Mouse (Mus musculus): ENCODE data around the gene Rab27a. TPM values are rescaled to one million over a fixed set of nuclear protein-coding genes. Genes with fewer than 3 reads are reported as not detected.
A peak's percentile ranks its signal among the peaks of the same experiment; 100 is the strongest.
"Not testable (repeated sequence)": the region's sequence is repeated elsewhere in the genome, so short reads cannot be mapped to it uniquely, and the experiment has no call there.

The Rab27a gene
- total RNA-seq, 2 experiments from 2014 or later = 4.2 to 4.7 TPM

GRCm38 (mm10) chr9:73045204-73045603 lies 550 bp downstream of the Rab27a start:
- intact Hi-C loops (cut with DNase I) = no loop called here
- no peak for DNase-seq (ENCODE audit: low spot score)

- intact Hi-C loops (cut with DNase I) = no loop called here
- DNase-seq (ENCODE audit: low spot score) = no peak
These were observed 1.1 kb downstream of the Rab27a start for GRCm38 (mm10) chr9:73045711-73046110.

GRCm38 (mm10) chr9:73047906-73048305 lies 3.3 kb downstream of the Rab27a start:
- no peak for DNase-seq (ENCODE audit: low spot score)
- intact Hi-C loops (cut with DNase I) = no loop called here

GRCm38 (mm10) chr9:73048927-73049326 lies 4.3 kb downstream of the Rab27a start:
- DNase-seq (ENCODE audit: low spot score) = no peak
- intact Hi-C loops (cut with DNase I) = no loop called here

- intact Hi-C loops (cut with DNase I) = no loop called here
- DNase-seq (ENCODE audit: low spot score) = no peak
These were observed 5.2 kb downstream of the Rab27a start for GRCm38 (mm10) chr9:73049833-73050232.

- intact Hi-C loops (cut with DNase I) = no loop called here
These were observed 6.0 kb downstream of the Rab27a start for GRCm38 (mm10) chr9:73050606-73051005.

GRCm38 (mm10) chr9:73055441-73055911 lies 10.8 kb downstream of the Rab27a start:
- intact Hi-C loops (cut with DNase I) = no loop called here
- DNase-seq (ENCODE audit: low spot score) = peak; percentile 13

More at GRCm38 (mm10) chr9:73050606-73051005, 6.0 kb downstream of the Rab27a start:
- DNase-seq (ENCODE audit: low spot score) = no peak

- intact Hi-C loops (cut with DNase I) = no loop called here
- no peak for DNase-seq (ENCODE audit: low spot score)
These were observed 14.6 kb downstream of the Rab27a start for GRCm38 (mm10) chr9:73059224-73059623.

GRCm38 (mm10) chr9:73063621-73064290 lies 19.1 kb downstream of the Rab27a start:
- intact Hi-C loops (cut with DNase I) = no loop called here

GRCm38 (mm10) chr9:73067086-73067485 lies 22.4 kb downstream of the Rab27a start:
- intact Hi-C loops (cut with DNase I) = no loop called here
- no peak for DNase-seq (ENCODE audit: low spot score)

More at GRCm38 (mm10) chr9:73063621-73064290, 19.1 kb downstream of the Rab27a start:
- no peak for DNase-seq (ENCODE audit: low spot score)

- intact Hi-C loops (cut with DNase I) = no loop called here
- no peak for DNase-seq (ENCODE audit: low spot score)
These were observed 23.6 kb downstream of the Rab27a start for GRCm38 (mm10) chr9:73068230-73068679.

- DNase-seq (ENCODE audit: low spot score) = no peak
- intact Hi-C loops (cut with DNase I) = no loop called here
These were observed 24.0 kb downstream of the Rab27a start for GRCm38 (mm10) chr9:73068688-73069087.

- no peak for DNase-seq (ENCODE audit: low spot score)
- intact Hi-C loops (cut with DNase I) = no loop called here
These were observed 26.5 kb downstream of the Rab27a start for GRCm38 (mm10) chr9:73070971-73071659.

GRCm38 (mm10) chr9:73072426-73072825 lies 27.8 kb downstream of the Rab27a start:
- intact Hi-C loops (cut with DNase I) = no loop called here
- DNase-seq (ENCODE audit: low spot score) = no peak

GRCm38 (mm10) chr9:73073169-73073568 lies 28.5 kb downstream of the Rab27a start:
- intact Hi-C loops (cut with DNase I) = no loop called here
- no peak for DNase-seq (ENCODE audit: low spot score)

- intact Hi-C loops (cut with DNase I) = not testable (repeated sequence)
These were observed 34.7 kb downstream of the Rab27a start for GRCm38 (mm10) chr9:73079349-73079748.

GRCm38 (mm10) chr9:73079801-73080325 lies 35.2 kb downstream of the Rab27a start:
- intact Hi-C loops (cut with DNase I) = no loop called here
- DNase-seq (ENCODE audit: low spot score) = no peak

More at GRCm38 (mm10) chr9:73079349-73079748, 34.7 kb downstream of the Rab27a start:
- not testable (repeated sequence) for DNase-seq (ENCODE audit: low spot score)

- DNase-seq (ENCODE audit: low spot score) = no peak
- intact Hi-C loops (cut with DNase I) = no loop called here
These were observed 37.8 kb downstream of the Rab27a start for GRCm38 (mm10) chr9:73082291-73083000.

GRCm38 (mm10) chr9:73083956-73084355 lies 39.3 kb downstream of the Rab27a start:
- intact Hi-C loops (cut with DNase I) = no loop called here
- no peak for DNase-seq (ENCODE audit: low spot score)

GRCm38 (mm10) chr9:73085845-73086244 lies 41.2 kb downstream of the Rab27a start:
- intact Hi-C loops (cut with DNase I) = no loop called here
- DNase-seq (ENCODE audit: low spot score) = no peak

All from heart, postnatal 25 days (tissue).